Mouse (Mus musculus) neural tube, embryonic 11.5 days (tissue): ENCODE measurements at regions not wholly inside any gene's neighbourhood (a gene's known extent, or its start where the extent isn't known, plus 50 kb on each side); places are given as distances from the start of the nearest gene placed in this dataset.

Source experiments
- ATAC-seq: fragments of 200-750 bp; cut with Nextera tagmentation; 2 replicates; pipeline ENCODE4 v1.8.0; 2017; ENCODE audit warnings: moderate number of reproducible peaks, mild to moderate bottlenecking, moderate TSS enrichment, moderate library complexity; ENCODE audit not compliant: insufficient read depth, low FRiP score, low TSS enrichment
- DNase-seq: peaks from one replicate; pipeline ENCODE4 v3.0.0-alpha.2; 2015; ENCODE audit warnings: low spot score
- H3K27ac ChIP-seq: fragments of 300-500 bp; sonication (generic); 2 replicates; pipeline ENCODE4 v1.5.1; 2014; ENCODE audit warnings: low read depth, mild to moderate bottlenecking, low read length
- H3K27me3 ChIP-seq: fragments of 300-500 bp; sonication (generic); 2 replicates; pipeline ENCODE4 v1.6.1; 2014; ENCODE audit warnings: mild to moderate bottlenecking, low read length, mixed read lengths; ENCODE audit not compliant: control insufficient read depth, insufficient read depth
- H3K36me3 ChIP-seq: fragments of 300-500 bp; sonication (generic); 2 replicates; pipeline ENCODE4 v1.6.1; 2014; ENCODE audit warnings: mild to moderate bottlenecking, low read length, moderate library complexity, mixed read lengths; ENCODE audit not compliant: control insufficient read depth, insufficient read depth
- H3K4me1 ChIP-seq: fragments of 300-500 bp; sonication (generic); 2 replicates; pipeline ENCODE4 v1.6.1; 2014; ENCODE audit warnings: low read length, mixed read lengths; ENCODE audit not compliant: control insufficient read depth, insufficient read depth
- H3K4me2 ChIP-seq: fragments of 300-500 bp; sonication (generic); 2 replicates; pipeline ENCODE4 v1.6.1; 2014; ENCODE audit warnings: low read depth, mild to moderate bottlenecking, moderate library complexity
- H3K4me3 ChIP-seq: fragments of 300-500 bp; sonication (generic); 2 replicates; pipeline ENCODE4 v1.5.1; 2014; ENCODE audit warnings: low read depth, low read length
- H3K9ac ChIP-seq: fragments of 300-500 bp; sonication (generic); 2 replicates; pipeline ENCODE4 v1.6.1; 2014; ENCODE audit warnings: mild to moderate bottlenecking, low read length
- H3K9me3 ChIP-seq: fragments of 300-500 bp; sonication (generic); 2 replicates; pipeline ENCODE4 v1.6.1; 2016; ENCODE audit warnings: low read length; ENCODE audit not compliant: control insufficient read depth
- WGBS: fragments of 180-500 bp; shearing (Covaris S2); extraction: QIAGEN DNeasy Blood & Tissue Kit; methylation state at CpG from one replicate; pipeline ENCODE4 v1.1.7; 2014; 5-methylcytosine and 5-hydroxymethylcytosine counted together

- H3K4me1 ChIP-seq = no peaks in the 10 kb centered on the region
- no peak overlapping the region for H3K27ac ChIP-seq
- H3K9ac ChIP-seq = no peak overlapping the region
- H3K36me3 ChIP-seq = no peaks in the 10 kb centered on the region
- no peak overlapping the region for H3K4me3 ChIP-seq
- H3K4me2 ChIP-seq = no peak overlapping the region
- no peaks in the 10 kb centered on the region for H3K27me3 ChIP-seq
- no peak for DNase-seq
- no peak for ATAC-seq
- H3K9me3 ChIP-seq = no peaks in the 10 kb centered on the region
- 95% methylated on average over 4 of the region's 4 CpGs for WGBS
Measured at GRCm38 (mm10) chr3:39370926-39371325, 484.2 kb downstream of the Fat4 start.

GRCm38 (mm10) chr3:39372426-39372950 lies 485.7 kb downstream of the Fat4 start:
- Histone ChIP-seq H3K9me3 (no peaks in the 10 kb centered on the region), H3K4me3 (no peak overlapping the region), H3K27ac (no peak overlapping the region), H3K36me3 (no peaks in the 10 kb centered on the region), H3K4me2 (no peak overlapping the region), H3K4me1 (no peaks in the 10 kb centered on the region), H3K27me3 (no peaks in the 10 kb centered on the region), H3K9ac (no peak overlapping the region)
- ATAC-seq (no peak), DNase-seq (no peak)
- WGBS = 87% methylated on average over 10 of the region's 10 CpGs

GRCm38 (mm10) chr3:39375465-39375864 lies 488.7 kb downstream of the Fat4 start:
- no peaks in the 10 kb centered on the region for H3K9me3 ChIP-seq
- 93% methylated on average over 5 of the region's 5 CpGs for WGBS
- ATAC-seq (no peak), DNase-seq (no peak)
- no peak overlapping the region for H3K9ac ChIP-seq
- H3K27me3 ChIP-seq = no peaks in the 10 kb centered on the region
- no peaks in the 10 kb centered on the region for H3K4me1 ChIP-seq
- no peak overlapping the region for H3K4me2 ChIP-seq
- H3K4me3 ChIP-seq = no peak overlapping the region
- H3K27ac ChIP-seq = no peak overlapping the region
- H3K36me3 ChIP-seq = no peaks in the 10 kb centered on the region

- H3K4me2 ChIP-seq = no peak overlapping the region
- DNase-seq (no peak), ATAC-seq (no peak)
- H3K36me3 ChIP-seq = no peaks in the 10 kb centered on the region
- H3K9ac ChIP-seq = no peak overlapping the region
- WGBS = 54% methylated on average over 1 of the region's 1 CpGs
- H3K9me3 ChIP-seq = no peaks in the 10 kb centered on the region
- no peaks in the 10 kb centered on the region for H3K27me3 ChIP-seq
- no peak overlapping the region for H3K27ac ChIP-seq
- H3K4me3 ChIP-seq = no peak overlapping the region
- no peaks in the 10 kb centered on the region for H3K4me1 ChIP-seq
Measured at GRCm38 (mm10) chr3:39388491-39388890, 501.8 kb downstream of the Fat4 start.

GRCm38 (mm10) chr3:39390442-39390841 lies 503.7 kb downstream of the Fat4 start:
- Histone ChIP-seq H3K9ac (no peak overlapping the region), H3K4me1 (no peaks in the 10 kb centered on the region), H3K9me3 (no peaks in the 10 kb centered on the region), H3K27me3 (no peaks in the 10 kb centered on the region), H3K36me3 (no peaks in the 10 kb centered on the region), H3K4me2 (no peak overlapping the region), H3K27ac (no peak overlapping the region), H3K4me3 (no peak overlapping the region)
- no peak for DNase-seq
- ATAC-seq = no peak
- 53% methylated on average over 9 of the region's 9 CpGs for WGBS

- H3K36me3 ChIP-seq = no peaks in the 10 kb centered on the region
- no peak overlapping the region for H3K4me3 ChIP-seq
- ATAC-seq = no peak
- H3K27me3 ChIP-seq = no peaks in the 10 kb centered on the region
- no peak overlapping the region for H3K27ac ChIP-seq
- WGBS = 73% methylated on average over 2 of the region's 2 CpGs
- DNase-seq = no peak
- no peaks in the 10 kb centered on the region for H3K9me3 ChIP-seq
- H3K4me1 ChIP-seq = no peaks in the 10 kb centered on the region
- no peak overlapping the region for H3K4me2 ChIP-seq
- no peak overlapping the region for H3K9ac ChIP-seq
Measured at GRCm38 (mm10) chr3:39392053-39392452, 505.3 kb downstream of the Fat4 start.

GRCm38 (mm10) chr3:39396672-39397071 lies 509.9 kb downstream of the Fat4 start:
- no peak for DNase-seq
- no peak overlapping the region for H3K27ac ChIP-seq
- H3K4me2 ChIP-seq = no peak overlapping the region
- H3K27me3 ChIP-seq = no peaks in the 10 kb centered on the region
- no peaks in the 10 kb centered on the region for H3K9me3 ChIP-seq
- no peak overlapping the region for H3K9ac ChIP-seq
- no peak for ATAC-seq
- no peaks in the 10 kb centered on the region for H3K4me1 ChIP-seq
- no peaks in the 10 kb centered on the region for H3K36me3 ChIP-seq
- no peak overlapping the region for H3K4me3 ChIP-seq

GRCm38 (mm10) chr3:39397255-39397654 lies 510.5 kb downstream of the Fat4 start:
- H3K27ac ChIP-seq = no peak overlapping the region
- H3K4me2 ChIP-seq = no peak overlapping the region
- no peaks in the 10 kb centered on the region for H3K27me3 ChIP-seq
- H3K36me3 ChIP-seq = no peaks in the 10 kb centered on the region
- H3K4me1 ChIP-seq = no peaks in the 10 kb centered on the region
- 64% methylated on average over 3 of the region's 3 CpGs for WGBS
- no peak for DNase-seq
- ATAC-seq = no peak
- no peak overlapping the region for H3K9ac ChIP-seq
- no peaks in the 10 kb centered on the region for H3K9me3 ChIP-seq
- H3K4me3 ChIP-seq = no peak overlapping the region

- Histone ChIP-seq H3K9me3 (no peaks in the 10 kb centered on the region), H3K36me3 (no peaks in the 10 kb centered on the region), H3K4me2 (no peak overlapping the region), H3K9ac (no peak overlapping the region), H3K4me1 (no peaks in the 10 kb centered on the region), H3K4me3 (no peak overlapping the region), H3K27me3 (no peaks in the 10 kb centered on the region), H3K27ac (no peak overlapping the region)
- DNase-seq (no peak), ATAC-seq (no peak)
- 97% methylated on average over 2 of the region's 2 CpGs for WGBS
Measured at GRCm38 (mm10) chr3:39397677-39398076, 510.9 kb downstream of the Fat4 start.
